Mouse (Mus musculus) limb, embryonic 13.5 days (tissue): Measurements from ENCODE around the gene Mapkap1. TPM values are rescaled to one million over a fixed set of nuclear protein-coding genes. Genes with fewer than 3 reads are reported as not detected.

ENCODE experiments used
- ATAC-seq: fragments of 200-750 bp; cut with Nextera tagmentation; 2 replicates; pipeline ENCODE4 v1.8.0; 2017; ENCODE audit warnings: low read depth, moderate number of reproducible peaks, moderate TSS enrichment; ENCODE audit not compliant: low FRiP score
- H3K27ac ChIP-seq: fragments of 300-500 bp; sonication (generic); 2 replicates; pipeline ENCODE4 v1.5.1; 2015; ENCODE audit warnings: inconsistent platforms, mild to moderate bottlenecking, moderate library complexity
- H3K27me3 ChIP-seq: fragments of 300-500 bp; sonication (generic); 2 replicates; pipeline ENCODE4 v1.6.1; 2015; ENCODE audit warnings: mild to moderate bottlenecking, inconsistent platforms
- H3K36me3 ChIP-seq: fragments of 300-500 bp; sonication (generic); 2 replicates; pipeline ENCODE4 v1.6.1; 2015; ENCODE audit warnings: inconsistent platforms, mild to moderate bottlenecking, moderate library complexity
- H3K4me1 ChIP-seq: fragments of 300-500 bp; sonication (generic); 2 replicates; pipeline ENCODE4 v1.6.1; 2015; ENCODE audit warnings: inconsistent platforms
- H3K4me2 ChIP-seq: fragments of 300-500 bp; sonication (generic); replicated peaks from 2 replicates; pipeline ENCODE4 v1.6.1; 2015; ENCODE audit warnings: inconsistent platforms, mild to moderate bottlenecking, moderate library complexity
- H3K4me3 ChIP-seq: fragments of 300-500 bp; sonication (generic); 2 replicates; pipeline ENCODE4 v1.5.1; 2015; ENCODE audit warnings: moderate library complexity, mild to moderate bottlenecking, inconsistent platforms
- H3K9ac ChIP-seq: fragments of 300-500 bp; sonication (generic); 2 replicates; pipeline ENCODE4 v1.6.1; 2015; ENCODE audit warnings: mild to moderate bottlenecking, inconsistent platforms
- H3K9me3 ChIP-seq: fragments of 300-500 bp; sonication (generic); 2 replicates; pipeline ENCODE4 v1.6.1; 2016; ENCODE audit warnings: inconsistent platforms
- WGBS: fragments of 180-500 bp; shearing (Covaris S2); methylation state at CpG from one replicate; pipeline ENCODE4 v1.1.7; 2015; 5-methylcytosine and 5-hydroxymethylcytosine counted together
- polyA plus RNA-seq: library from polyadenylated mRNA; unstranded; fragments of >200 nt; fragmentation: Nextera tagmentation; extraction: Ambion mirVana; gene quantifications from 2 replicates; pipeline ENCODE4 v1.2.1, GENCODE M21; 2015

Gene Mapkap1
- polyA plus RNA-seq, 1 experiment from 2014 or later: 110 TPM

DNA sequence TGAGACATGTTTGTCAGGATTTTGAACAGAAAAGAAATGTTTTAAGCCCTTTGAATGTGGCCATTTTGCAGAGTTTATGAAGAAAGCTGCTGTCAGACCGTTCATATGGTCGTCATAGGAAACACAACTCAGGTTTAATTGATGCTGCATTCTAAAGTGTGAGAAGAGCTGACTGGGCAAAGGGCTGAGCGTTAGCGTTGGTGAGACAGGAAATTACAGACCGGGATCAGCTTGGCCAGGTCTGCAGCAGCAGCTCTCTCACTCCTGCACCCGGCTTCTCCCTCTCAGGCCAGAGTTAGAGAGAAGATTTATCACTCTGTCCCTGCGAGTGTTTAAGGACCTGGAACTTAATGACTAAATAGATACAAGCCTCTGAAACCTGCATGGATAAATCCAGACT lies 194.2 kb downstream of the Mapkap1 start:
- Histone ChIP-seq H3K9ac (no peak overlapping the region), H3K36me3 (peaks cover 15% of the 10 kb centered on the region), H3K4me1 (peaks cover 25% of the 10 kb centered on the region), H3K4me3 (no peak overlapping the region), H3K27ac (0 out of 2 replicates have a peak overlapping the region, but pooled peaks have one; percentile 6), H3K27me3 (peaks cover 2% of the 10 kb centered on the region; the same call in 1 of the 2 replicates), H3K9me3 (no peaks in the 10 kb centered on the region), H3K4me2 (no peak overlapping the region)
- ATAC-seq: no peak
- 4% methylated on average over 7 of the region's 7 CpGs for WGBS

DNA sequence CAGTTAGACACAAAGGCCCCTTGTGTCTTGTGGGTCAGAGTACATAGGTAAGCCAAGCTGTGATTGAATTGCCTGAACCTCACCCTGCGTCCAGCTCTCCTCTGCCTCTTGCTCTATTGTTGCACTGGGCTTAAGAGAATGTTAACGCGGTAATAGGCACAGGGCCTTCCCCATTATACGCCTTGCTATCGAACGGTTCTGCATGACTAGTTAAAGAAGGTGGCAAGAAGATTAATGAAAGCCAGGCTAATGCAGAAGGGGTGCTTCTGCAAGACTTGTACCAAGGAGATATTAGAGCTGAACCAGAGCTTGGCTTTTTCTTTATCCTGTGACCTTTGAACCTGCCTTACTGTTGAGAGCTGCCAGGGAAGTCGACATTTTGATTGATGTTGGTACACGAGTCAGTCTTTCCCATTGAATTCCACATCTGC lies 195.6 kb downstream of the Mapkap1 start:
- Histone ChIP-seq H3K4me3 (no peak overlapping the region), H3K4me2 (no peak overlapping the region), H3K4me1 (peaks cover 25% of the 10 kb centered on the region), H3K9ac (no peak overlapping the region), H3K36me3 (peaks cover 24% of the 10 kb centered on the region), H3K27ac (no peak overlapping the region), H3K9me3 (no peaks in the 10 kb centered on the region), H3K27me3 (peaks cover 2% of the 10 kb centered on the region; the same call in 1 of the 2 replicates)
- ATAC-seq: no peak
- 28% methylated on average over 8 of the region's 8 CpGs for WGBS

GRCm38 (mm10) chr2:34602896-34603295 lies 196.3 kb downstream of the Mapkap1 start:
- 86% methylated on average over 3 of the region's 3 CpGs for whole genome bisulfite sequencing
- Histone ChIP-seq H3K36me3 (peaks cover 24% of the 10 kb centered on the region), H3K9ac (no peak overlapping the region), H3K4me1 (peaks cover 25% of the 10 kb centered on the region), H3K27me3 (no peaks in the 10 kb centered on the region; the same call in 1 of the 2 replicates), H3K4me3 (no peak overlapping the region), H3K4me2 (no peak overlapping the region), H3K27ac (no peak overlapping the region), H3K9me3 (no peaks in the 10 kb centered on the region)
- no peak for ATAC-seq

DNA sequence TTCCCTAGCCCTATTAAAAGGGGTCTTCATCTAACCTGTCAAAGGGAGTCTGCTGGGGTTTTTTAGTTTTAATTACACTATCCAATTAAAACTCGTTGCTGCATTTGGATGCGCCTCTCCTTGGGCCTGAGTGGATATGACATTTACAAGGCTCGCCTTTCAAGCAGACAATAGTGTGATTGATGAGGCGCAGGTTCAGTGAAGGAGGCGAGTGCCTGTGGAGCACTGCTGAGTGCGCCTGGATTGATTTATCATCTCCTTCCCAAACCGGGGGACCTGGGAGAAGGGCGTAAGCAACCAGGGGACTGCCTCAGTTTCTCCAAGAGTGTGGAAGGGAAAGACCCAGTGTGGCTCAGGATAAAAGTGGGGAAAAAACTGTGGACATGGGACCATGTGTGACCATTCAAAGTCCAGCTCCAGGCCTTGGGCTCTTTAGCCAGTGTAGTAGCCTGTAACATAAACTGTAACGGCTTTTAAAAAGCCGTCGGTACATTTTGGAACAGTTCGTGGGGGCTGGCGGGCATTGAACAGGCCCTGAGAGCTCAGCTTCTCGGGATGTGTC lies 197.2 kb downstream of the Mapkap1 start:
- Histone ChIP-seq H3K27me3 (no peaks in the 10 kb centered on the region; the same call in 1 of the 2 replicates), H3K4me1 (peaks cover 25% of the 10 kb centered on the region), H3K36me3 (peaks cover 20% of the 10 kb centered on the region), H3K27ac (no peak overlapping the region), H3K4me3 (no peak overlapping the region), H3K4me2 (no peak overlapping the region), H3K9ac (0 out of 2 replicates have a peak overlapping the region, but pooled peaks have one; percentile 8), H3K9me3 (no peaks in the 10 kb centered on the region)
- WGBS: 35% methylated on average over 14 of the region's 14 CpGs
- no peak for ATAC-seq

DNA sequence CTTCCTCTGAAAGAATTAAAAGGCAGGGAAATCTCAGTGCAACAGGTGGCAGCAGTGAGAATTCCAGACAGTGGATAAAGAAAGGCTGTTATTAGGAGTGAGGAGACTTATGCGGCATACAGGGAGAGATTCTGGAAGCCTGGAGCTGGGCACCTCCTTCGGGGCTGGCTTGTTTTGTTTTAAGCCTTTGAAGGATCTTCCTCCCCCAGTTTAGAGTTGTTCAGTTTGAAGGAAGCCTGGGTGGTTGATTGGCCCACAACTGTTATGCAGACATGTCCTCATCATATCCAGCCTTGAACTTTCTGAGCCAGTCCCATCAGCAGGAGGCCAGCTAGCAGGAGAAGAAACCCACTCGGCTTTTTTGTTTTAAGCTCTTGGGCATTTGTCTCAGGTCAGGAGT lies 198.5 kb downstream of the Mapkap1 start:
- ATAC-seq: no peak
- WGBS: 41% methylated on average over 3 of the region's 3 CpGs
- no peak overlapping the region for H3K4me2 ChIP-seq
- H3K36me3 ChIP-seq: peaks cover 9% of the 10 kb centered on the region
- H3K9ac ChIP-seq: no peak overlapping the region
- no peak overlapping the region for H3K27ac ChIP-seq
- no peak overlapping the region for H3K4me3 ChIP-seq
- no peaks in the 10 kb centered on the region; the same call in 1 of the 2 replicates for H3K27me3 ChIP-seq
- peaks cover 25% of the 10 kb centered on the region for H3K4me1 ChIP-seq
- H3K9me3 ChIP-seq: no peaks in the 10 kb centered on the region

DNA sequence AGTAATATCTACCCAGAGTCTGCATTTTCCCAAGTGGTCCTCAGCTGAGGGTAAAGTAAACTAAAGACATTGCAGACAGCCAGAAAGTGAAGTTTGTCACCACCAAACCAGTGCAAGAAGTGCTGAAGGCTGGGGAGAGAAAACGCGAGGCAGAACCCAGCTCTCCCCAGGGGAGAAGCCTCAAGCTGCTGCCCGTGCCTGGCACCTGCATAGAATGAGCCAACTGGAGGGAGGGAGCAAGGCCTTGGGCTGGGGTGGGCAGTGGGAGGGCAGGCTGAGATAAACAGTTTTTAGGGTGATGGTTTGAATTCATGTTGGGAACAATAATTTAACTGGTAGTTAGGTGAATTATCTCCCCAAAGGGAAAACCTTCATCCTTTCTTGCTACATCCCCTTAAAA lies 202.3 kb downstream of the Mapkap1 start:
- peaks cover 12% of the 10 kb centered on the region for H3K36me3 ChIP-seq
- no peak overlapping the region for H3K9ac ChIP-seq
- whole genome bisulfite sequencing: 56% methylated on average over 3 of the region's 3 CpGs
- no peaks in the 10 kb centered on the region; the same call in 1 of the 2 replicates for H3K27me3 ChIP-seq
- H3K4me3 ChIP-seq: no peak overlapping the region
- H3K27ac ChIP-seq: no peak overlapping the region
- no peak overlapping the region for H3K4me2 ChIP-seq
- H3K9me3 ChIP-seq: no peaks in the 10 kb centered on the region
- no peak for ATAC-seq
- peaks cover 5% of the 10 kb centered on the region for H3K4me1 ChIP-seq

DNA sequence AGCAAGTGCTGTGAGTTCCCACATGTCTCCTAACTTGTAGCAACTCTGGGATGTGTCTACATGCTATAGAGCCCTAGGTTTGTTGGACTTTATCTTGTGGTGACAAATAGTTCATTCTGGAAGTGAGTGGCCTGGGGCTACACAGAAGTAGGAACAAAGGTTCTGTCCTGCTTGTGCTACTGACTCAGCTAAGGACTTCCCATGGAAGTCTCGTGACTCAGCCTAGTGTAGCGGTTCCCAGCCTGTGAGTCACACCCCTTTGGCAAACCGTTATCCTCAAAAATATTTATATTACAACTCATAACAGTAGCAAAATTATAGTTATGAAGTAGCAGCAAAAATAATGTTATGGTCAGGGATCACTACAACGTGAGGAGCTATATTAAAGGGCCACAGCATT lies 202.9 kb downstream of the Mapkap1 start:
- no peak overlapping the region for H3K4me2 ChIP-seq
- H3K4me1 ChIP-seq: no peaks in the 10 kb centered on the region
- ATAC-seq: no peak
- H3K9me3 ChIP-seq: no peaks in the 10 kb centered on the region
- WGBS: 87% methylated on average over 4 of the region's 4 CpGs
- no peak overlapping the region for H3K27ac ChIP-seq
- peaks cover 12% of the 10 kb centered on the region for H3K36me3 ChIP-seq
- H3K4me3 ChIP-seq: no peak overlapping the region
- H3K27me3 ChIP-seq: no peaks in the 10 kb centered on the region
- no peak overlapping the region for H3K9ac ChIP-seq

GRCm38 (mm10) chr2:34620778-34621415 lies 214.3 kb downstream of the Mapkap1 start:
- Histone ChIP-seq H3K27ac (no peak overlapping the region), H3K27me3 (no peaks in the 10 kb centered on the region), H3K4me1 (peaks cover 18% of the 10 kb centered on the region), H3K9me3 (no peaks in the 10 kb centered on the region), H3K4me3 (no peak overlapping the region), H3K36me3 (peaks cover 30% of the 10 kb centered on the region), H3K4me2 (no peak overlapping the region), H3K9ac (no peak overlapping the region)
- 0 out of 2 replicates have a peak, but pooled peaks have one; percentile 28 for ATAC-seq
- 43% methylated on average over 10 of the region's 10 CpGs for WGBS

DNA sequence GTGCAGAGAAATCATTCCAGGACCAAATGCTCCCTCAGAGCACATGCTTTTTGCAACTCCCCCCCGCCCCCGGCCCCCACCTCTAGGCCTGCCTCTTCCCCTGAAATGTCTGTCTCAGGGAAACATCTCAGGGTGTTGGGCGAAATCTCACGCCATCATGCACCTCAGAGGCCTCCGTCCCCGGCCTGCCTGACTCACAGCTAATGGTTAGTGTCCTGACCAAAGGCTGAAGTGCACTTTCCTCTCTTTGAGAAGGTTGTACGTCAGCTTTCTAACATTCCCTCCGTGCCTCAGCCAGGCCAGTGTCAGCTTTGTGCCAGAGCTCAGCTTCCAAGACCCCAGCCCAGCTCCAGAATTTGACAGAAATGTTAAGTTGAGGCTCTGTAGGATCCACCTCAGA lies 214.9 kb downstream of the Mapkap1 start:
- no peak for ATAC-seq
- Histone ChIP-seq H3K9ac (no peak overlapping the region), H3K4me1 (peaks cover 18% of the 10 kb centered on the region), H3K27me3 (no peaks in the 10 kb centered on the region), H3K9me3 (no peaks in the 10 kb centered on the region), H3K4me3 (no peak overlapping the region), H3K27ac (no peak overlapping the region), H3K4me2 (no peak overlapping the region), H3K36me3 (peaks cover 31% of the 10 kb centered on the region)
- 86% methylated on average over 8 of the region's 8 CpGs for whole genome bisulfite sequencing

GRCm38 (mm10) chr2:34622518-34622917 lies 215.9 kb downstream of the Mapkap1 start:
- no peak overlapping the region for H3K4me2 ChIP-seq
- H3K4me1 ChIP-seq: peaks cover 25% of the 10 kb centered on the region
- no peaks in the 10 kb centered on the region for H3K27me3 ChIP-seq
- 76% methylated on average over 11 of the region's 11 CpGs for WGBS
- H3K9ac ChIP-seq: no peak overlapping the region
- H3K36me3 ChIP-seq: peaks cover 31% of the 10 kb centered on the region
- H3K4me3 ChIP-seq: no peak overlapping the region
- no peak overlapping the region for H3K27ac ChIP-seq
- ATAC-seq: no peak
- H3K9me3 ChIP-seq: no peaks in the 10 kb centered on the region

DNA sequence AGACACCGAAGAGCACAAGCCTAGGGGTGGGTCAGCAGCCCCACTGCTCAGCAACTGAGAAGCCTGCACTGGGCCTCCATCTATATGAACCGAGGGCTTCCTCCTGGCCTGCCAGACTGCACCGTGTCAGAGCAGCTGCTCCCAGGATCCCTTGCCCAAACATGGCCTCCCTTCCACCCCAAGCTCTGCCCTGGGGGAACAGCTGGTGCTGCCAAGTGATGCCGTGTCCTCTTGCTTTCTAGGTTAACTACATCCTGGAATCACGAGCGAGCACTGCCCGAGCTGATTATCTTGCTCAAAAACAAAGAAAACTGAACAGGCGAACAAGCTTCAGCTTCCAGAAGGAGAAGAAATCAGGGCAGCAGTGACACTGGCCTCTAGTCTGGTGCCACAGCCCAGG lies 216.6 kb downstream of the Mapkap1 start:
- H3K4me1 ChIP-seq: peaks cover 30% of the 10 kb centered on the region
- H3K9ac ChIP-seq: no peak overlapping the region
- no peak overlapping the region for H3K4me3 ChIP-seq
- 75% methylated on average over 8 of the region's 8 CpGs for WGBS
- ATAC-seq: no peak
- H3K27ac ChIP-seq: no peak overlapping the region
- H3K9me3 ChIP-seq: no peaks in the 10 kb centered on the region
- no peaks in the 10 kb centered on the region for H3K27me3 ChIP-seq
- no peak overlapping the region for H3K4me2 ChIP-seq
- H3K36me3 ChIP-seq: peaks cover 31% of the 10 kb centered on the region

DNA sequence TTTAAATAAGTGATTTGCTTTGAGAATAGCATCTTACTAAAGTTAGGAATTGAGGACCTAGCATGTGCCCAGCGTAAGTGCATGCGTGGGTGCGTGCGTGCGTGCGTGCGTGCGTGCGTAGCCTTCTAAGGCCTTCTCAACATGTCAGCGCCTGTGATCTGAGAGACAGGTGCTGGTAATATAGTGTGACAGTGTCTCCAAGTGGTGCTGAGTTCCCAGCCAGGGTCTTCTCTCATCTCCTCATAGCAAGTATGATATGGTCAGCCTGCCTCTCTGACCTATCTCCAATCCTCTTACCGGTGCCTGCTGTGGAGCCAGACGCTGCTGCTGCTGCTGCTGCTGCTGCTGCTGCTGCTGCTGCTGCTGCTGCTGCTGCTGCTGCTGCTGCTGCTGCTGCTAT lies 217.5 kb downstream of the Mapkap1 start:
- H3K4me1 ChIP-seq: peaks cover 39% of the 10 kb centered on the region
- no peak overlapping the region for H3K9ac ChIP-seq
- ATAC-seq: no peak
- WGBS: 92% methylated on average over 12 of the region's 12 CpGs
- H3K27me3 ChIP-seq: no peaks in the 10 kb centered on the region
- peaks cover 31% of the 10 kb centered on the region for H3K36me3 ChIP-seq
- H3K27ac ChIP-seq: no peak overlapping the region
- H3K9me3 ChIP-seq: no peaks in the 10 kb centered on the region
- H3K4me3 ChIP-seq: no peak overlapping the region
- H3K4me2 ChIP-seq: no peak overlapping the region
